Mouse (Mus musculus) embryonic facial prominence, embryonic 14.5 days (tissue): ENCODE measurements around the gene Dph2. TPM values are rescaled to one million over a fixed set of nuclear protein-coding genes. Genes with fewer than 3 reads are reported as not detected.

ENCODE experiments used
- polyA plus RNA-seq: library from polyadenylated mRNA; unstranded; fragments of >200 nt; fragmentation: Nextera tagmentation; extraction: Ambion mirVana; gene quantifications from 2 replicates; pipeline ENCODE4 v1.2.1, GENCODE M21; 2014

Dph2 gene
- polyA plus RNA-seq, 1 experiment from 2014 or later: 13.4 TPM

Other genes starting within 250 kb of the Dph2 start
- 56.2 and 66.1 TPM in 2 replicates for gene Dmap1, start 209.8 kb downstream of the Dph2 start, polyA plus RNA-seq
- not detected in 2 replicates for gene Gm12845, start 167.6 kb downstream of the Dph2 start, polyA plus RNA-seq
- gene Klf17, start 126.4 kb downstream of the Dph2 start, polyA plus RNA-seq: not detected in 2 replicates
- 5.5 and 10.4 TPM in 2 replicates for gene Slc6a9, start 57.5 kb downstream of the Dph2 start, polyA plus RNA-seq
- 2.3 and 3.3 TPM in 2 replicates for gene Ccdc24, start 19.5 kb downstream of the Dph2 start, polyA plus RNA-seq
- 34.3 and 42.8 TPM in 2 replicates for gene B4galt2, start 8.5 kb downstream of the Dph2 start, polyA plus RNA-seq
- 199 and 230 TPM in 2 replicates for gene Atp6v0b, start 4.7 kb downstream of the Dph2 start, polyA plus RNA-seq
- gene Ipo13, start 23.0 kb upstream of the Dph2 start, polyA plus RNA-seq: 38.2 and 40.6 TPM in 2 replicates
- 2.1 and 2.8 TPM in 2 replicates for gene Artn, start 37.7 kb upstream of the Dph2 start, polyA plus RNA-seq
- gene St3gal3, start 242.9 kb upstream of the Dph2 start, polyA plus RNA-seq: 5.6 and 6.6 TPM in 2 replicates